Mouse (Mus musculus) frontal cortex, postnatal 36 days (tissue): ENCODE data around the gene Gm4553.
"Not testable (repeated sequence)": the region's sequence is repeated elsewhere in the genome, so short reads cannot be mapped to it uniquely, and the experiment has no call there.

Experiments used
- DNase-seq, 2 experiments: peaks; one replicate each; pipeline ENCODE4 v3.0.0; 2022; ENCODE audit warnings: low spot score in 2 of 2

Gene Gm4553

DNA sequence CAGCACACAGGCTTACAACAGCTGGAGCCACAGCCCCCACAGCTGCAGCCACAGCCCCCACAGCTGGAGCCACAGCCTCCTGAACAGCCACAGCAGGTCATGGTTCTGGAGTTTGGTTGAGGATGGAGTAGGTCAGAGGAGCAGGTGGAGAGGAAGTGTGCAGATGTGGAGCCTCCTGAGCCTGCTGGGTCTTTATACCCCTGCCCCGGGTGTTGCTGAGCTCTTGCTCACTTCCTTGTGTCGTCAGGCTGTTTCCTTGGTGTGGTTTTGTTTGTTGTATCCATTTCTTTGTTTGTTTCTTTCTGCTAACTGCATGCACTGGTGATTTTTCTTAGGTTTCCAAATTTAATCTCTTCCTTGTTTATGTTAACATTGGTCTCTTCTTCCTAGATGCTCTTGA lies 29.6 kb downstream of the Gm4553 start, which contains the start of gene Gm39115:
Gene Gm39115 (minus strand): TSS at position 101 of the 400 bp plus-strand sequence.
- DNase-seq: not testable (repeated sequence)

DNA sequence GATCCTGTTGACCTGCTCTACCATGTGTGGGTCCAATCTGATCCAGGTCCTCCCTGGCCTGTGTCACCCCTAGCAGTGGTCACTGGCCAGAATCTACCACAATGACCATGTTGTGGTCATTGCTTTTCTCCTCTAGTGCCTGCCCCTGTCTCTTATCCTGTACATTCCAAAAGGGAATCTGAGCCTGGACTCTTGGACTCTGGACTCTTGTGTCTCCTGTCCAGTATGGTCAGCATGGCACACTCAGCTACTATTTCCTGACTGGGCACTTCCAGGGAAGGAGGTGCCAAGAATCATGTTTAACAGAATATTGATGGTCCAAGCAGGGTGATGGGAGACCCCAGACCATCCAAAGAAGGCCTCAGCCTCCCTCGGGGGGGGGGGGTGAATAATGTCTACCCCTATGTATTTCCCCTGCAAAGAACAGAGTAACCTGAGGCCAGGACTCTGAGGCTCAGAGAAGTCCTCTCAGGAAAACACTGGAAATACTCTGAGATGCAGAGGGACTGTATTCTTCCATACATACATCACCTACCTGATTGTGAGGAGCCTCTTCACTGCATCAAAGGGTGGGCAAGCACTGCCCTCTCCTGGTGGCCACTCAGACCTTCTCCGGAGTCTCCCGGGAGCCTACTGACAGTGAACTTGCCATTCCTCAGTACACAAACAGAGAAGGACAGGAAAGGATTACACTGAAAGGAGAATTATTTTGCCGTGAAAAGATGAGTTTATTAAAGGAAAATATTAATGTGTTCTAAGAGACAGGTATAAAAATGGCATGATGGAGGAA lies 31.1 kb downstream of the Gm4553 start:
- DNase-seq: peak in 1 of 2 experiments; percentile 25

DNA sequence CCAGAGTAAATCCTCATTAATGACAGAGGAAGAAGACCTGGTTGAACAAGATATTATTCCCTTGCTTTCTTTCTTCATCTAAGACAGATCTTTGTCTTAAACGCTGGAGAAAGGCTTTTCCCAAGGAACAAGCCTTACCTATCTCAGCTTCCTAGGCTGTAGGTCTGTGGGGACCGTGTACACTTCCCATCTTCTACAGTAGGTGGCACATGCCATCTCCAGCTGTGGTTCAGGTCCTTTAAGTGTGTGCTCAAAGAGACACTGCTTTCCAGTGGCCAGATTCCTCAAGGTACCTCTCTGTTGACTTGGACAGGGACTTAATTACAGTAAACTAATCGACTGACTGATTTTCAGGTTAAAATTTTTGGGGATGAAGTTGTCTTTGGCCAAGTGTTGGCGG lies 36.7 kb downstream of the Gm4553 start:
- no peak for DNase-seq

DNA sequence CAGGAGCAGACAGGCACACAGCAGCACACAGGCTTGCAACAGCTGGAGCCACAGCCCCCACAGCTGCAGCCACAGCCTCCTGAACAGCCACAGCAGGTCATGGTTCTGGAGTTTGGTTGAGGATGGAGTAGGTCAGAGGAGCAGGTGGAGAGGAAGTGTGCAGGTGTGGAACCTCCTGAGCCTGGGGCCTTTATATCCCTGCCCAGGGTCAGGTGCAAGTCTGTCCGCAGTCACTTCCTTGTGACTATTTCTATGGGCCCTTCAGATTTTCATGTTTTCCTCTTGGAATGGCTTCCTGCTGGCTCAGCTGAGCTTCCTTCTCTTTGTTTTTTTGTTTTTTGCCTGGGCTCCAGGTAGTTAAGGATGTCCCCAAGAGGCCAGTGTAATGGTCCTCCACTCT lies 44.9 kb downstream of the Gm4553 start, which contains the start of gene Gm45618:
Gene Gm45618 (minus strand): TSS at position 101 of the 400 bp plus-strand sequence.
- DNase-seq: not testable (repeated sequence)

DNA sequence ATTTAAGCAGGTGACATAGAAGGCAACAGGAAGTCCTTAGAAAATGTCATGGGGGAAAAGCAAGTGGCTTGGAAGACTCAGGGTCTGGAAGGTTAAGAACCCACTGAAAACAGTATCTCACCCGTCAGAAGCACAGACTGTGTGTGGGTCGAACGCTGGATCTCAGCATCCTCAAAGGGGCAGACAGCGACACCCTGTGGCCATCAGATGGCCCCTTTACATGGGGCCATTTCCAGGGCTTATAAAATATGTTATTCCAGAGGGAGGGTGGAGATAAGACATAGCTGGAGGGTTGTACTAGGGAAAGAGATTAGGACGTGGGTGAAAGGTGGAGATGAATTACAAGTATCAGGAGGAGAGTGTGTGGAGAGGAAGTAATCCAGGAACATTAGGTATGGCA lies 45.9 kb downstream of the Gm4553 start:
- DNase-seq: no peak
